Mouse (Mus musculus) frontal cortex, adult 2 months (tissue): Measurements from ENCODE around the gene Gpank1. TPM values are rescaled to one million over a fixed set of nuclear protein-coding genes. Genes with fewer than 3 reads are reported as not detected.
A peak's percentile ranks its signal among the peaks of the same experiment; 100 is the strongest.

Source experiments
- DNase-seq, 2 experiments: peaks; one replicate each; pipeline ENCODE4 v3.0.0; 2022; ENCODE audit warnings: low spot score in 1 of 2; ENCODE audit errors: extremely low spot score in 1 of 2
- polyA plus RNA-seq: library from polyadenylated mRNA; depleted of rRNA; stranded (reverse); fragments of >200 nt; gene quantifications from 2 replicates; pipeline ENCODE4 v1.2.3, GENCODE M21; 2012

The Gpank1 gene
- polyA plus RNA-seq, 1 experiment, result 18.9 TPM

DNA sequence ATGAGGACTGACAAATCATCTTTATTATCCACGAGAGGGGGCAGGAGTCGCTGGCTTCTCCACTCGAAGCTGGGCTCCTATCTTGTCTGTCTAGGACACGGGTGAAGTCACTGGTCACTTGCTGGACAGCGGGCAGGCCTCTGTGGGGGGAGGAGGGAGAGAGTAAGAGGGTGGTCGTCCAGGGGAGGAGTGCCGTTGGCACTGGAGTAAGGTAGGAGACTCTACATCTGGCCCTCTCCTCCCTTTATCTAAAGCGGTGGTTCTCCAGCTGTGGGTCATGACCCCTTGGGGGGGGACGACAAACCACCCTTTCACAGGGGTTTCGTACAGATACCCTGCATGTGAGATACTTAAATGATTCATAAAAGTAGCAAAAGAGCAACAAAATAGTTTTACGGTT is 7.7 kb downstream of the Gpank1 start:
- no peak for DNase-seq

DNA sequence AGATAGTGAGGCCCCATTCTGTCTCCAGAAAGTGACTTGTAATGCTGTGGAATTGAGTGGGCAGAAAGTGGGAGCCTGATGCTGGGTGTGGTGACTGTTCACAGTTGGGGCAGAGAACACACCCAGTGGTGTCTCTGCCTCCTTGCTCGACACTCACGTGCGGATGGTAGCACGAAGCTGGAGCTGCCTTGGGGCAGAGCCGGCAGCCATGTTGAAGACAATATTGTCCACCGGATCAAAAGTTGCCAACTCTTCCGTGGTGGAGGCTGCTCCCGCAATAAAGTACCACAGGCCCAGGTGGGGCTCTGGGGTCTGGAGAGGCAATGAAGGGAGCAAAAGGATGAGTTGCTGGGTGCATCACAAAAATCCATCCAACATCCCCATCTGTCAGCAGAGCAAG is 9.8 kb downstream of the Gpank1 start:
- DNase-seq, result no peak

GRCm38 (mm10) chr17:35131500-35132173 is 10.4 kb downstream of the Gpank1 start, which contains the start of gene Apom:
Apom (minus strand) TSS chr17:35132050.
- DNase-seq, result no peak

GRCm38 (mm10) chr17:35132174-35132560 is 10.9 kb downstream of the Gpank1 start:
- DNase-seq, result no peak

GRCm38 (mm10) chr17:35133517-35133916 is 12.3 kb downstream of the Gpank1 start:
- DNase-seq, result no peak

DNA sequence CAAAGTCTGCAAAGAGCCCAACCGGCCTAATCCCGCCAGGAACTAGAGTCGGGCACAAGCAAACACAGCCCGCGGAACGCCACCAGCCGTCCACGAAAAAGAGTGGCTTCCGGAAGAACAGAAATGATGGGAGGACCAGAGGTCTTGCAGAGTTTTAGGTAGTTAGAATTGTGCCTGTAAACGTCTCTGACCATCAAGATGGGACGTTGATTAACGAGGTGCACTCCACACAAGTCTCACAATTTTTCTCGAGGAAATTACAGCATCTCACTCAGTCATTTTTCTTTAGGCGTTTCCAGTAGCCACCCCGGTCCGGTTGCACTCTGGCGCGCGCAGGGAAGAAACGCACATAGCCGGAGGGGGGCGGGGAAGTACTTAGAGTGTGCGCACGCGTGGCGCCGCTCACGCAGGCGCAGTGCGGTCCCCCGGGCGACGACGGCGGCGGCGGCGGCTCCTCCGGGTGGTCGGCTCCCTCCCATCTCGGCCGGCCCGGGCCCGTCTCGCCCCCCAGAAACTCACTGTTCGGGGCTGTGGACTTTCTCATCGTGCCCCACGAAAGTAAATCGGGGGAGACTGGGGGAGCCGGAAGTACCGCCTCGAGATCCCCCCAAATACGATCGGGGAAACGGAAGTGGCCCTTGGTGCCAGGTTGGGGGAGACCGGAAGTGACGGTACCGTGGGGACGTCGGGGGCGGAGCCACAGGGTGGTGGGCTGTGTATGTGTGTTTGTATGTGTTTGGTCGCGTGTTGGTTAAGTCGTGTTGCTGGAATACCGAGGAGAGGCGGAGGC is 13.7 kb downstream of the Gpank1 start, which contains the start of gene Bag6:
TSS of gene Bag6 (plus strand) at position 378 of the 790 bp plus-strand sequence.
- DNase-seq, result peak; percentile 84 to 94

DNA sequence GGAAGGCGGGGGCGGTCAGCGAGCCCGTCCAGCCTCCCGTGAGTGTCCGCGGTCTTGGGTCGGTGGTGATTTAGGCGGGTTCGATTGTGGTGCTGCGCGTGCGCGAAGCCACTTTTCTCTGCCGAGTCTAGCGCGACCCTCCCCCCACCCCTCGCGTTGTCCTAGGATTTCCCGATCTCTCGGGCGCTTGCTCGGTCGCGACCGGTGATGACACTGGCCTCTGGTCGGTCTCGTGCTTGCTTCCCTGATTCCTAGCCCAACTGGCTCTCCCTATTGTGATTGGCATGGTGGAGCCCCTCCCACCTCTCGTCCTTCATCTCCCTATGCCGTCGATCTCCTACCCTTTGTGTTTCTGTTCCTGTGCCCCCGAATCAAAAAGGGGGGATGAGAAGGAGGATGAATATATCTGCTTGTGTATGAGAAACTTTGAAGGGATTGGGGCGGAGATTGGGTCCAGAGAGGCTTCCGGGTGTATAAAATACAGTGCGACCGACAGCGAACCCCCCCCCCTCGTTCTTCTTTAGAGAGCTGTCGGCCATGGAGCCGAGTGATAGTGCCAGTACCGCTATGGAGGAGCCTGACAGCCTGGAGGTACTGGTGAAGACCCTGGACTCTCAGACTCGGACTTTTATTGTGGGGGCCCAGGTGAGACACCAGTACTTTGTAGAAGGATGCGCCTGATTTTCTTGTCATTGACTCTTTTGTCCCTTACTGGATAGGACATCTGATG is 14.5 kb downstream of the Gpank1 start:
- DNase-seq, result peak in 1 of 2 experiments; percentile 41

GRCm38 (mm10) chr17:35139269-35139668 is 18.0 kb downstream of the Gpank1 start:
- no peak for DNase-seq

DNA sequence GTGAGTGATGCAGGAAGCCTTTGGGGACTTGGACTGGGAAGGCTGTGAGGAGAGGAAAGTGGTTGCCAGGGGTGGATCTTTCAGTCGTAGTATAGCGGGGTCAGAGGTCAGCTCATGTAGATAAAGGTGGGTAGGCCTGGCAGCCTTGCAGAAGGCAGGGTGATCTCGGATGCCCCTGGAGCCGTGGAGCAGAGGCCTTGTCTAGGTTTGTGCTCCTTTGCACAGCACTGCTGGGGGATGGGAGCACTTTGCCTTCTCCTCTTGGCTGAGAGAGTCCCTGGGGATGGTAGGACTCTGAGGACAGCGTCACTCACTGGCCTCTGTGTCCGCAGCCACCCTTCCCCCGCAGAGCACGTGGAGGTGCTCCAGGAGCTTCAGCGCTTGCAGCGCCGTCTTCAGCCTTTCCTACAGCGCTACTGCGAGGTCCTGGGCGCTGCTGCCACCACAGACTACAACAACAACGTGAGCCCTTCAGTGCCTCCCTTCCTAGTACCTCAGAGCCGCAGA is 19.3 kb downstream of the Gpank1 start:
- DNase-seq, result no peak

- DNase-seq, result no peak
Measured at GRCm38 (mm10) chr17:35141971-35142370, 20.7 kb downstream of the Gpank1 start.

DNA sequence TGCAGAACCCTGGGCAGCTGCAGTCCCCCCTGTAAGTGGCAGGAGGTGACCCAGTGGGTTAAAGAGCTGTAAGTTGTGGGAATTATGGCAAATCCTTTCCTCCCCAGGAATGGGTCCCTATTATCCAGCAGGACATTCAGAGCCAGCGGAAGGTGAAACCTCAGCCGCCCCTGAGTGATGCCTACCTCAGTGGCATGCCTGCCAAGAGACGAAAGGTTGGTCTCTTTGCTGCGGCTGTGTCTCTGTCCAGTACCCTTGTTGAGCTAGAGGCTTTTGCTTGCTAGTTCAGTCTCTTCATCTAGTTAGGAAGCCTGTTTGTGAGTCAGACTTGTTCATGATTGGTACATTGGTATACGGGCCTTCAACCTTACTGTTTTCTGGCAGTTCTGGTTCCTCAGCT is 24.9 kb downstream of the Gpank1 start:
- no peak for DNase-seq

- DNase-seq, result no peak
Measured at GRCm38 (mm10) chr17:35147348-35147747, 26.1 kb downstream of the Gpank1 start.

DNA sequence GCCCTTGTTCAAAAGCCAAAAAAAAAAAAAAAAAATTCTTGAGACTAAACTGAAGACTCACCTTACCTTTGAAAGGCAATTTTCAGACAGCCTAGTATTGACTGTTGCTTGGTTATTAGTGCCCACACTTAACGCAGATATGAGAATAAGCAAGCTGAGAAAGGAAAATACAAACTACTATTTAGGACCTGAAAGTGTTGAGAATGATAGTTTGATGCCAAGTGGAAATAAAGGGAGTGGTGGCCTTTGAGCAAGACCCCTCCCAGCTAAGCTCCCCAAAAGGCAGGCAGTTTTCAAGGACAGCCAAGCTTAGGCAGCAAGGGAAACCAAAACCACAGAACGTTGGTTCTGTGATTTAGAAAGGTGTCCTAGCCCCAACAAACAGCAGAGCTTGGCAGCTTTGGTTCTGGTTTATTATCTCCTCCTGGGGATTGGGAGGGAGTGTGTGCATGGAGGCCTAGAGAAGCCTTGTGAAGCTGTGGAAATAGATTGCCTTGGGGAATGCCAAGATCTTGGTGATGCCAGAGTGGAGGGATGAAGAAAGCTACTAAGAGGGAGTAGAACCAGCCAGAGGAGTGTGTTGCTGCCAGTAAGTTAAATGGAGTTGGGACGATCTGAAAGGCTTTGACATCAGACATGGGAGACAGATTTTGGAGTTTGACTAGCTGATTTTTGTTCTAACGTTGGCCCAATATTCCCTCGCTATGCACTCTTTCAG is 26.8 kb downstream of the Gpank1 start:
- DNase-seq, result no peak

GRCm38 (mm10) chr17:35152121-35152520 is 30.9 kb downstream of the Gpank1 start:
- DNase-seq, result no peak

DNA sequence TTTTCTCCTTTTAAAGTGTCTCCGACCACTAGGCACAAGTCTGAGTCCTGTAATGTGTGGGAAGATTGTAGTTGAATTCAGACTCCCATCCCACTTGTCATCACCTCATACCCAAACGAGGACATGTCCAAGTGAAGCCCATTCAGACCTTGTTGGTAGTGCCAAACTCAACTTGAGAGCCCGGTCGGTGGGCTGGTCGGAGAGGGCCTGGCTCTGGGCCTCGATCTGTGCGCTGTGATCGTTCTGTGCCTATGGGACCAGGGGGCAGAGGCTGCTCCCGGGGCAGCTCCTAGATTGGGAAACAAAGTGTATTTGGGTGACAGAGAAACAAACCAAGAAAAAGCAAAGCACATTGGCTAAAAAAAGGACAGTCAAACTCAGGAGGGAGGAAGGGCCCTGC is 31.8 kb downstream of the Gpank1 start:
- no peak for DNase-seq

DNA sequence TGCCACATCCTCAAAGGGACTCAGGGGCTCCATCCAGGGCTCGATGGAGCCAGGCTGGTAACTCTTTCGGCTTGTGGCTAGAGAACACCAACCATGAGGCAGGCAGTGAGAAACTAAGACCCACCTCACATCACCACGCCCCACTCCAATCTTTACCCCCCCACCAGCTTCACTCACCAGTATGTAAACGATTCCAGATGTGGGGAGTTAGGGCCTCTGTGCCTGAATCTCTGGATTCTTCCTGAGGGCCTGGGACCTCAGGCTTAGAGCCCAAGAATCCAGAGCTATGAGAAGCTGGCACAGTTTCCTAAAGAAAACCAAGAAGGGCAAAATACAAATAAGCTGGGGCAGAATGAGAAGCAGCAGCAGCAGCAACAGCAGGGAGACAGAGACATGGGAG is 32.7 kb downstream of the Gpank1 start:
- no peak for DNase-seq

GRCm38 (mm10) chr17:35154616-35155015 is 33.4 kb downstream of the Gpank1 start:
- no peak for DNase-seq

DNA sequence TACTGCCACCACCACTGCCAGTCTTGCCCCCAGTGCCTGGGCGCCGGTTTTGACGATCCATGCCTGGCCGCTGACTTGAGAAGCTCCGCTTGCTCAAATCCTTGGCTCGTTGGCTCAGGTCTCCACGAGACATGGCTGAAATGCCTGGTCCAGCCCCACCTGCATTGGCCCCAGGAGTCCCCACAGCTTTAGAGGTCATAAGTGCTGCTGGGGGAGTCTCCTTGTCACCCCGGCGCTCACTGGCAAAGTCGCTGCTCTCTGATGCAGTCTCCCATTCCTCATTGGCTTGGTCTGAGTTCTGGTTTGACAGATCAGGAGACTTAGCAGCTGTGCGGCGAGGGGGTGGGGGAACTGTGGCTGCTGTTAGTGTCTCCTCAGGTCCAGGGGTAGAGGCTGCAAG is 34.2 kb downstream of the Gpank1 start:
- no peak for DNase-seq

DNA sequence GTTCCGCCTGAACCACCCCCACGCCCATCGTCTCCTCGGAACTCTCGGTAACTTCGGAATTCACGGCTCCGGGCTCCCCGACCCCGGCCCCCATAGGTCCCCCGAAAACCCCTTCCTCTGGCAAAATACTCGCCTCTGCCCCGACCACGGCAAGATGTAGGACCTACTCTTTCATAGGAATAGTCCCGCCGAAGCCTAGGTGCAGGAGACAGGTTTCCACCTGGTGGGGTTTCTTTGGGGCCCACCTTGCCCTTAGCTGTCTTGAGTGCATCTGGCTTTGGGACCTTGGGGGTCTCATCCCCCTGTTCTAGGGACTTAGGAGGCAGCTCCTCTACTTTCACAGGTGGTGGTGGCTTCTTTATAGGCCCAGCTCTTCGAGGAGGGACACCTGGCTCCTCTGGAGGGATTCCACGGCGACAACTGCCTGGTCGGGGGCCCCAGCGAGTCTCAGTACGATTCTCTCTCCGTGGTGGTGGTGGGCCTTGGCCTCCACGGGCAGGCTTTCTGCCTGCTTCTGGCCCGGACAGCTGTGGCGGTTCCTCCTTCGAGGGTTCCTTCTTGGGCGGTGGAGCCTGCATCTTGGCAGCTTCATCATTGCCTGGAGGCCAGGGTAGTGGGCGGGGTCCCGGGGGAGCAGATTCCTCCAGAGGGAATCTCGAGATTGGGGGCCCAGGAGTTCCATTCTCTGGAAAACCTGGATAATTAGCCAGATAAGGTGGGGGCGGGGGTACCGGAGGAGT is 35.4 kb downstream of the Gpank1 start:
- no peak for DNase-seq

- no peak for DNase-seq
Measured at GRCm38 (mm10) chr17:35157254-35157653, 36.0 kb downstream of the Gpank1 start.
